Mouse (Mus musculus): ENCODE results near the gene Sox8. TPM values are rescaled to one million over a fixed set of nuclear protein-coding genes. Genes with fewer than 3 reads are reported as not detected.

Sox8 gene
- total RNA-seq, 1 experiment: 0.40 TPM

DNA sequence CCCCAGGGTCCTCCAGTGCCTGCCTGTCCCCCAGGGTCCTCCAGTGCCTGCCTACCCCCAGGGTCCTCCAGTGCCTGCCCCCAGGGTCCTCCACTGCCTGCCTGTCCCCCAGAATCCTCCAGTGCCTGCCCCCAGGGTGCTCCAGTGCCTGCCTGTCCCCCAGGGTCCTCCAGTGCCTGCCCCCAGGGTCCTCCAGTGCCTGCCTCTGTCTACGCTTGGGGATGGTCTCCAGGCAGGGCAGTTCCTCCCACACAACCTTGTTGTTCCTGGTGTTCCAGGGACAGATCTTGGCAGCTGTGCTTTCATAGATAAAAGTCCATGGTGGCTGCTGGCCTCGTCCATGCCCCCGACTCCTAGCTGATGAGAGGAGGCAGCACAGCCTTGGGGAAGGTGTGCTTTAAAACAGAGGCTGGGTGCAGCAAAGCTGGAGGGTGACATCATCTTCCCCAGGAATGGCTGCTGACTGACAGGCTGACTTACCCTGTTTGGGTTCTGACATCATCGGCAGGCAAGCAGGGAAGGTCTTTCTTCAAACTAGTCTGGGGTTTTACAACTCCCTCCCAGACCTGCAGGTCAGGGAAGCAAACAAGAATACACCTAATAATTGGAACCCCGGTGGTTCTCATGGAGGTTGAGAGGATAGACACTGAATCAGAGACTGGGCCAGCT lies 9.8 kb downstream of the Sox8 start:
- H3K36me3 ChIP-seq (ENCODE audit: control insufficient read depth, insufficient read depth, low read length, poor library complexity, severe bottlenecking): no peaks in the 10 kb centered on the region
- in situ Hi-C loops (cut with MboI; ENCODE audit: low sequenced_read_pairs in 2 of 2, unreplicated experiment in 2 of 2): no loop called here
- no peak overlapping the region for H3K27ac ChIP-seq (ENCODE audit: insufficient read depth, low read depth, low read length, poor library complexity, severe bottlenecking)
- no peak for DNase-seq (ENCODE audit: low read depth, low spot score)
- H3K9me3 ChIP-seq (ENCODE audit: control insufficient read depth, insufficient read depth, low read depth, low read length): no peaks in the 10 kb centered on the region
- H3K4me3 ChIP-seq (ENCODE audit: insufficient read depth in 1 of 2, low read depth in 1 of 2, low read length in 2 of 2, poor library complexity in 1 of 2, severe bottlenecking in 1 of 2): no peak overlapping the region
- H3K4me1 ChIP-seq (ENCODE audit: control insufficient read depth in 2 of 2, insufficient read depth in 2 of 2, low read length in 2 of 2, poor library complexity in 1 of 2): peaks cover 2 to 4% of the 10 kb centered on the region in 2 experiments; a peak in 1 of 4 replicates
- no peak overlapping the region for H3K9ac ChIP-seq (ENCODE audit: insufficient read depth, low read depth, low read length, poor library complexity, severe bottlenecking)
- TF ChIP-seq MAFK (IDR thresholded peaks at IDR 0.05; ENCODE audit: insufficient read depth, low read depth, low read length): no peak
- no peak for TF ChIP-seq HCFC1 (IDR thresholded peaks at IDR 0.05; ENCODE audit: borderline replicate concordance, insufficient read depth, low read length)
- TF ChIP-seq CHD2 (IDR thresholded peaks at IDR 0.05; ENCODE audit: low read depth, low read length): no peak

DNA sequence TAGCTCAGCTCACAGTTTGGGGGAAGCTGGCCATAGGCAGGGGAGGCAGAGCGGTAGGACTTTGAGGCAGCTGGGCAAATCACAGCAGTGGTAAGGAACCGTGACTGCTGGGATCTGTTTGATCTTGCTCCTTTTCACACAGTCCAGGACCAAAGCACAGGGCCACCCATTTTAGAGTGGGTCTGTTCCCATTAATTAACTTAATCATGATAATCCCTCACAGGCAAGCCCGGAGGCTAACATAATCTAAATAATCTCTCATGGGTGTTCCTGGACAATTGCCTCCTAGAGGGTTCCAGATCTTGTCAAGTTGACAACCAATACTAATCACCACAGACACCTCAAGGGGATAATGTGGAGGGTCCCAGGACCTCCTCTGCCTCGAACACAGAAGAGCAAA lies 10.9 kb downstream of the Sox8 start:
- H3K27ac ChIP-seq (ENCODE audit: insufficient read depth, low read depth, low read length, poor library complexity, severe bottlenecking): no peak overlapping the region
- no peak for TF ChIP-seq ZC3H11A (IDR thresholded peaks at IDR 0.05; ENCODE audit: borderline replicate concordance, low read depth, low read length)
- H3K4me3 ChIP-seq (ENCODE audit: insufficient read depth in 1 of 2, low read depth in 1 of 2, low read length in 2 of 2, poor library complexity in 1 of 2, severe bottlenecking in 1 of 2): no peak overlapping the region
- in situ Hi-C loops (cut with MboI; ENCODE audit: low sequenced_read_pairs in 2 of 2, unreplicated experiment in 2 of 2): no loop called here
- H3K4me1 ChIP-seq (ENCODE audit: control insufficient read depth in 2 of 2, insufficient read depth in 2 of 2, low read length in 2 of 2, poor library complexity in 1 of 2): peaks cover 2 to 4% of the 10 kb centered on the region in 2 experiments; a peak in 1 of 4 replicates
- H3K9me3 ChIP-seq (ENCODE audit: control insufficient read depth, insufficient read depth, low read depth, low read length): no peaks in the 10 kb centered on the region
- DNase-seq (ENCODE audit: low read depth, low spot score): no peak
- no peak overlapping the region for H3K9ac ChIP-seq (ENCODE audit: insufficient read depth, low read depth, low read length, poor library complexity, severe bottlenecking)
- no peaks in the 10 kb centered on the region for H3K36me3 ChIP-seq (ENCODE audit: control insufficient read depth, insufficient read depth, low read length, poor library complexity, severe bottlenecking)

DNA sequence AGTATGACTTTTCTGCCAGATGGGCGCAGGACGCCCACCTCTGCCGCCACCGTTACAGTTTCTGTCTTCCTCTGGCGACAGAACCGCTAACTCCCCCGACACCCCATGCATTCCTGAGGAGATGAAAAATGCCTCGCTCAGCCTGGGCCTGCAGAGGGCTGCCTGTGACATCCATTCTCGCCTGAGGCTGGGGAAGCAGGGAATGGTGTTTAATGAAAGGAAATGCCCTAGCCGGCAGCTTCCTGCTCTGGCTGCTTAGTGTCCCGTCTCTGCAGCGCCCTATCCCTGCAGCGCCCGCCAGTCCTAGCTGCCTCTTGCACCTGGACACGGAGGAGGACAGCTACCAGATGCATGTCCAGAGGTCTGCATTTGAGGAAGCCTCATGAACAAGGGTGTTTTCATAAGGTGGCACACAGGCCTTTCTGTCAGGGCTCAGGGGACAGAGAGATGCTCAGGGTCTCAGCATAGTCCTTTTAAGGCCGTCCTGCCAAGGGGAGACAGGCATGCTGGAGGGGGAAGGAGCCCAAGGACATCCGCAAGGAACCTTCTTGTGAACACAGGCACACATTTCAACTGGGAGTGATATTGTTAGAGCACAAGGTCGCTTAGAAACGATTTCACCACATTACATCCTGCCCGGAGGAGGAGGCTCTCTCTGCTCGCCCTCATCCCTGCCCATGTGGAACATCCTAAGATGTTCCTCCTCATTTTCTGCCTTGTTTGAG lies 13.7 kb downstream of the Sox8 start:
- Histone ChIP-seq H3K4me1 (ENCODE audit: control insufficient read depth in 2 of 2, insufficient read depth in 2 of 2, low read length in 2 of 2, poor library complexity in 1 of 2) (peaks cover 2 to 4% of the 10 kb centered on the region in 2 experiments; a peak in 1 of 4 replicates), H3K4me3 (ENCODE audit: insufficient read depth in 1 of 2, low read depth in 1 of 2, low read length in 2 of 2, poor library complexity in 1 of 2, severe bottlenecking in 1 of 2) (peak overlapping the region; percentile 9 to 25; a peak in 2 of 4 replicates), H3K27ac (ENCODE audit: insufficient read depth, low read depth, low read length, poor library complexity, severe bottlenecking) (no peak overlapping the region), H3K9ac (ENCODE audit: insufficient read depth, low read depth, low read length, poor library complexity, severe bottlenecking) (0 out of 2 replicates have a peak overlapping the region, but pooled peaks have one; percentile 28), H3K36me3 (ENCODE audit: control insufficient read depth, insufficient read depth, low read length, poor library complexity, severe bottlenecking) (no peaks in the 10 kb centered on the region), H3K9me3 (ENCODE audit: control insufficient read depth, insufficient read depth, low read depth, low read length) (no peaks in the 10 kb centered on the region)
- TF ChIP-seq MAFK (IDR thresholded peaks at IDR 0.05; ENCODE audit: insufficient read depth, low read depth, low read length) (no peak), HCFC1 (IDR thresholded peaks at IDR 0.05; ENCODE audit: borderline replicate concordance, insufficient read depth, low read length) (no peak), ZC3H11A (IDR thresholded peaks at IDR 0.05; ENCODE audit: borderline replicate concordance, low read depth, low read length) (no peak)
- in situ Hi-C loops (cut with MboI; ENCODE audit: low sequenced_read_pairs in 2 of 2, unreplicated experiment in 2 of 2): no loop called here
- DNase-seq (ENCODE audit: low read depth, low spot score): peak; percentile 9

DNA sequence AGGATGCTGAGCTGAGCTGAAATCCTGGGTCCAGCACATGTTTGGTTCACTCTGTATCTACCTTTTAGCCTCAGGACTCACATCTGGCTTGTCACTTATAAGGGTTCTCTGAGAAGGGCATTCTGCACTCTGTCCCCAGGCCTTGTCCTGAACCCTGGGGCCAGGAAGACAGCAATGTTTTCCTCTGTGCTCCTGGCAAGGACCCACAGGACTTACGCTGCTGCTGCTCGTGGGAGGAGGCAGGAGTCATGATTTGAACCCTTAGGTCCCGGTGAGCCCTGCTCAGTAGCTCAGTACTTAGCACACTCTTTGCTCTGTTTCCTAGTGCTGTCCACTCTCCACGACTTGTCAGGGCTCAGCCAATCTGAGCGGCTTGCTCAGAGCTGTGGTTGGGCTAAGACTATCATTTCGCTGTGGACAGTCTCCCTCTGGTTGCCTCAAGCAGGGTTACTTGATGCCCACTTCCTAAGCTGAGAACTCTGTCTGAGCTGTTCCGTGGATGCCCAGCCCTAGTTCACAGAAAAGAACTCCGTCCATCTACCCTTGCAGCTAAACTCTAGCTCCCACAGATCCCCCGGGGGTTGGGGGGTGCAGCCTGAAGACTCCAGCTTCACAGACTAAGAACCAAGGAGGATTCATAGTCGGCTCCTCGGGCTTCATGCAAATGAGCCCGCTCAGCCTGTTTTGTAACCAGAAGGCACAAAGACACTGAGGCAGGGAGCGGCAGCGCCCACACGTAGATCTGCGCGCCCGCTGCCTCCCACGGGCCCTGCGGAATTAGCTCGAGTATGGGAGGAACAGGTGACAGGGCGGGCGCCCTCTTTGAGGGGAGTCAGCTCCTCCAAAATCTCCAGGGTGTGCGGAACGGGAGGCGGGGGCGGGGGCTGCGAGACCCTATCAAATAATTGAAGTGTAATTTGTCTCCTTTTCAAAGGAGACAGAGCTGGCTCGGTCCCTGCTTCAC lies 14.5 kb downstream of the Sox8 start:
- Histone ChIP-seq H3K27ac (ENCODE audit: insufficient read depth, low read depth, low read length, poor library complexity, severe bottlenecking) (no peak overlapping the region), H3K4me3 (ENCODE audit: insufficient read depth in 1 of 2, low read depth in 1 of 2, low read length in 2 of 2, poor library complexity in 1 of 2, severe bottlenecking in 1 of 2) (peak overlapping the region; percentile 9 to 25; a peak in 2 of 4 replicates), H3K9ac (ENCODE audit: insufficient read depth, low read depth, low read length, poor library complexity, severe bottlenecking) (peak overlapping the region; percentile 28; the same call in 1 of the 2 replicates), H3K4me1 (ENCODE audit: control insufficient read depth in 2 of 2, insufficient read depth in 2 of 2, low read length in 2 of 2, poor library complexity in 1 of 2) (0 out of 4 replicates have a peak, but pooled peaks cover 0 to 2% of the 10 kb centered on the region in 2 experiments), H3K36me3 (ENCODE audit: control insufficient read depth, insufficient read depth, low read length, poor library complexity, severe bottlenecking) (no peaks in the 10 kb centered on the region), H3K9me3 (ENCODE audit: control insufficient read depth, insufficient read depth, low read depth, low read length) (no peaks in the 10 kb centered on the region)
- no peak for TF ChIP-seq MAFK (IDR thresholded peaks at IDR 0.05; ENCODE audit: insufficient read depth, low read depth, low read length)
- DNase-seq (ENCODE audit: low read depth, low spot score): peak; percentile 8
- in situ Hi-C loops (cut with MboI; ENCODE audit: low sequenced_read_pairs in 2 of 2, unreplicated experiment in 2 of 2): no loop called here

Data from ES-E14 (cell line).